Mouse (Mus musculus) MEL (cell line): ENCODE data around the gene Syt1. TPM values are rescaled to one million over a fixed set of nuclear protein-coding genes. Genes with fewer than 3 reads are reported as not detected.

Source experiments
- DNase-seq: peaks from one replicate; pipeline ENCODE4 v3.0.0; 2011; ENCODE audit warnings: low read depth, low spot score
- H3K27ac ChIP-seq: 2 replicates; pipeline ENCODE4 v1.5.1; 2012; ENCODE audit warnings: low read depth, mild to moderate bottlenecking, control low read depth, low read length, moderate library complexity; ENCODE audit not compliant: control insufficient read depth
- H3K27me3 ChIP-seq, 2 experiments: fragments of 150-350 bp in 1 of 2; sonication (generic) in 1 of 2; 2 replicates each; pipeline ENCODE4 v1.6.1; 2012; ENCODE audit warnings: low read length in 2 of 2, mild to moderate bottlenecking in 2 of 2, improper control_type of control experiment in 1 of 2, moderate library complexity in 1 of 2; ENCODE audit not compliant: insufficient read depth in 2 of 2, control insufficient read depth in 1 of 2
- H3K36me3 ChIP-seq, 2 experiments: 2 replicates each; pipeline ENCODE4 v1.6.1; 2012 to 2014; ENCODE audit warnings: low read length in 2 of 2, improper control_type of control experiment in 1 of 2, inconsistent platforms in 1 of 2, mild to moderate bottlenecking in 1 of 2; ENCODE audit not compliant: insufficient read depth in 2 of 2, control insufficient read depth in 1 of 2
- H3K4me1 ChIP-seq, 2 experiments: fragments of 150-350 bp in 1 of 2; sonication (generic) in 1 of 2; 2 replicates each; pipeline ENCODE4 v1.6.1; 2012; ENCODE audit warnings: low read length in 2 of 2, improper control_type of control experiment in 1 of 2, mild to moderate bottlenecking in 1 of 2; ENCODE audit not compliant: insufficient read depth in 2 of 2, control insufficient read depth in 1 of 2
- H3K4me3 ChIP-seq, 2 experiments: fragments of 150-350 bp in 1 of 2; sonication (generic) in 1 of 2; 2 replicates each; pipeline ENCODE4 v1.5.1; 2012; ENCODE audit warnings: low read depth in 2 of 2, low read length in 2 of 2, mild to moderate bottlenecking in 2 of 2, moderate library complexity in 2 of 2, control low read depth in 1 of 2, improper control_type of control experiment in 1 of 2; ENCODE audit not compliant: control insufficient read depth in 1 of 2, insufficient read depth in 1 of 2
- H3K79me2 ChIP-seq: 2 replicates; pipeline ENCODE4 v1.6.1; 2012; ENCODE audit warnings: mild to moderate bottlenecking, low read length, moderate library complexity; ENCODE audit not compliant: control insufficient read depth, poor library complexity, insufficient read depth
- H3K9ac ChIP-seq: 2 replicates; pipeline ENCODE4 v1.6.1; 2012; ENCODE audit warnings: low read depth, mild to moderate bottlenecking, control low read depth, low read length, moderate library complexity; ENCODE audit not compliant: control insufficient read depth, poor library complexity, severe bottlenecking
- H3K9me3 ChIP-seq: fragments of 150-350 bp; sonication (generic); replicated peaks from 2 replicates; pipeline ENCODE4 v1.6.1; 2012; ENCODE audit warnings: mild to moderate bottlenecking, low read length, improper control_type of control experiment, moderate library complexity; ENCODE audit not compliant: insufficient read depth
- BHLHE40 ChIP-seq: IDR thresholded peaks from 2 replicates; pipeline ENCODE4 v1.6.1; 2012; ENCODE audit warnings: low read depth, mild to moderate bottlenecking, inconsistent platforms, low read length, improper control_type of control experiment, borderline replicate concordance
- CHD2 ChIP-seq: IDR thresholded peaks from 2 replicates; pipeline ENCODE4 v1.6.1; 2011; ENCODE audit warnings: low read length, improper control_type of control experiment
- CTCF ChIP-seq, 3 experiments: IDR thresholded peaks in 2 of 3; conservative IDR thresholded peaks in 1 of 3; 2 replicates each; pipeline ENCODE4 v1.5.1; 2011 to 2012; ENCODE audit warnings: low read length in 3 of 3, low read depth in 2 of 3, mild to moderate bottlenecking in 2 of 3, improper control_type of control experiment in 1 of 3, inconsistent platforms in 1 of 3, mixed read lengths in 1 of 3, moderate library complexity in 1 of 3; ENCODE audit not compliant: control insufficient read depth in 1 of 3, insufficient read depth in 1 of 3, poor library complexity in 1 of 3, severe bottlenecking in 1 of 3
- E2F4 ChIP-seq: IDR thresholded peaks from 2 replicates; pipeline ENCODE4 v1.6.1; 2011; ENCODE audit warnings: low read depth, low read length, improper control_type of control experiment, borderline replicate concordance
- EP300 ChIP-seq, 2 experiments: IDR thresholded peaks; 2 replicates each; pipeline ENCODE4 v1.6.1; 2011; ENCODE audit warnings: improper control_type of control experiment in 2 of 2, low read length in 2 of 2, low read depth in 1 of 2, mild to moderate bottlenecking in 1 of 2
- ETS1 ChIP-seq: IDR thresholded peaks from 2 replicates; pipeline ENCODE4 v1.6.1; 2012; ENCODE audit warnings: low read depth, mild to moderate bottlenecking, inconsistent platforms, low read length, improper control_type of control experiment, moderate library complexity
- GABPA ChIP-seq: IDR thresholded peaks from 2 replicates; pipeline ENCODE4 v1.6.1; 2012; ENCODE audit warnings: low read depth, mild to moderate bottlenecking, inconsistent platforms, low read length, improper control_type of control experiment, moderate library complexity
- HCFC1 ChIP-seq: IDR thresholded peaks from 2 replicates; pipeline ENCODE4 v1.6.1; 2012; ENCODE audit warnings: low read depth, mild to moderate bottlenecking, inconsistent platforms, low read length, improper control_type of control experiment, moderate library complexity
- JUND ChIP-seq: IDR thresholded peaks from 2 replicates; pipeline ENCODE4 v1.6.1; 2011; ENCODE audit warnings: low read depth, mild to moderate bottlenecking, improper control_type of control experiment, low read length
- KAT2A ChIP-seq: conservative IDR thresholded peaks from 2 replicates; pipeline ENCODE4 v1.6.1; 2012; ENCODE audit warnings: low read depth, low read length, improper control_type of control experiment, inconsistent platforms
- MAFK ChIP-seq: IDR thresholded peaks from 2 replicates; pipeline ENCODE4 v1.6.1; 2011; ENCODE audit warnings: low read depth, mild to moderate bottlenecking, low read length, improper control_type of control experiment, borderline replicate concordance
- MAX ChIP-seq: IDR thresholded peaks from 2 replicates; pipeline ENCODE4 v1.6.1; 2011; ENCODE audit warnings: low read length, improper control_type of control experiment
- MXI1 ChIP-seq: IDR thresholded peaks from 2 replicates; pipeline ENCODE4 v1.6.1; 2011; ENCODE audit warnings: mild to moderate bottlenecking, low read depth, low read length, improper control_type of control experiment
- MYB ChIP-seq: IDR thresholded peaks from 2 replicates; pipeline ENCODE4 v1.6.1; 2011; ENCODE audit warnings: mild to moderate bottlenecking, low read depth, low read length, improper control_type of control experiment
- MYC ChIP-seq: IDR thresholded peaks from 2 replicates; pipeline ENCODE4 v1.6.1; 2011; ENCODE audit warnings: low read depth, mild to moderate bottlenecking, low read length, improper control_type of control experiment, moderate library complexity
- NRF1 ChIP-seq: IDR thresholded peaks from 2 replicates; pipeline ENCODE4 v1.6.1; 2014; ENCODE audit warnings: low read depth, mild to moderate bottlenecking, inconsistent platforms, low read length, improper control_type of control experiment, moderate library complexity; ENCODE audit not compliant: poor library complexity, insufficient read depth, severe bottlenecking
- POLR2AphosphoS2 ChIP-seq: IDR thresholded peaks from 2 replicates; pipeline ENCODE4 v1.6.1; 2011; ENCODE audit warnings: low read length, improper control_type of control experiment
- POLR2AphosphoS5 ChIP-seq: IDR thresholded peaks from 2 replicates; pipeline ENCODE4 v1.6.1; 2012; ENCODE audit warnings: low read depth, borderline replicate concordance, mild to moderate bottlenecking, inconsistent platforms, low read length, moderate library complexity, mixed read lengths
- RAD21 ChIP-seq: IDR thresholded peaks from 2 replicates; pipeline ENCODE4 v1.6.1; 2011; ENCODE audit warnings: mild to moderate bottlenecking, low read depth, low read length, improper control_type of control experiment
- RCOR1 ChIP-seq: IDR thresholded peaks from 2 replicates; pipeline ENCODE4 v1.6.1; 2012; ENCODE audit warnings: low read depth, mild to moderate bottlenecking, inconsistent platforms, low read length, improper control_type of control experiment
- SMC3 ChIP-seq: IDR thresholded peaks from 2 replicates; pipeline ENCODE4 v1.6.1; 2011; ENCODE audit warnings: low read depth, low read length, improper control_type of control experiment
- TAL1 ChIP-seq: IDR thresholded peaks from 2 replicates; pipeline ENCODE4 v1.6.1; 2012; ENCODE audit warnings: mild to moderate bottlenecking, inconsistent platforms, low read length, moderate library complexity, mixed read lengths
- UBTF ChIP-seq: IDR thresholded peaks from 2 replicates; pipeline ENCODE4 v1.6.1; 2012; ENCODE audit warnings: low read depth, mild to moderate bottlenecking, inconsistent platforms, low read length, improper control_type of control experiment, moderate library complexity, borderline replicate concordance; ENCODE audit not compliant: insufficient read depth
- USF2 ChIP-seq, 2 experiments: IDR thresholded peaks; 2 replicates each; pipeline ENCODE4 v1.6.1; 2011 to 2012; ENCODE audit warnings: improper control_type of control experiment in 2 of 2, low read length in 2 of 2, borderline replicate concordance in 1 of 2, inconsistent platforms in 1 of 2, low read depth in 1 of 2, mild to moderate bottlenecking in 1 of 2; ENCODE audit not compliant: insufficient read depth in 1 of 2
- ZC3H11A ChIP-seq: IDR thresholded peaks from 2 replicates; pipeline ENCODE4 v1.6.1; 2012; ENCODE audit warnings: low read depth, mild to moderate bottlenecking, inconsistent platforms, low read length, improper control_type of control experiment
- ZMIZ1 ChIP-seq: IDR thresholded peaks from 2 replicates; pipeline ENCODE4 v1.6.1; 2012; ENCODE audit warnings: low read depth, mild to moderate bottlenecking, inconsistent platforms, low read length, improper control_type of control experiment, moderate library complexity
- ZNF384 ChIP-seq: IDR thresholded peaks from 2 replicates; pipeline ENCODE4 v1.6.1; 2012; ENCODE audit warnings: low read depth, mild to moderate bottlenecking, inconsistent platforms, low read length, improper control_type of control experiment
- polyA plus RNA-seq, 2 experiments: library from polyadenylated mRNA; stranded (reverse) in 1 of 2; unstranded in 1 of 2; fragments of >175 nt in 1 of 2; fragments of >200 nt in 1 of 2; gene quantifications; 2 replicates each; pipeline versions ENCODE4 v1.2.1 to v1.2.4; 2012; ENCODE audit warnings: low replicate concordance in 2 of 2, low read depth in 1 of 2; ENCODE audit not compliant: insufficient read length in 2 of 2, insufficient read depth in 1 of 2, missing spikeins in 1 of 2
- total RNA-seq: library from RNA; depleted of rRNA; stranded (reverse); fragments of 300-350 nt; gene quantifications from 2 replicates; pipeline ENCODE4 v1.2.3, GENCODE M21; 2012

Gene Syt1
- total and polyA plus RNA-seq, 3 experiments: not detected

DNA sequence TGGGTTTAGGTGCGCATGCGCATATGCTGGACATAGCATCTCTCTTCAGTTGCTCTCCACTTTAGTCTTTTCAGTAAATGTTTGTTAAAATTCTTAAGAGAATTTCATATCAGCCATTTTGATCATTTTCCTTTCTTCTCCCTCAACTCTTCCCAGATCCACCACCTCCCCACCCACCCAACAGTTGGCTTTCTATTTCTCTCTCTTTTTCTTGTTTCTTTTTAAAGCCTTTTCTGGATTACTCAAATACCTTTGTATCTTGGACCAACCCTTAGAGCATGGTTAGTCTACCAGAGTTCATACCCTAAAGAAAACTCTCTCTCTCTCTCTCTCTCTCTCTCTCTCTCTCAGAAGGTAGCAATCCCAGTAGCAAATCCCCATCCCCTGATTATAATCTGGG is 553.7 kb downstream of the Syt1 start:
- H3K4me1 ChIP-seq: peaks cover 0 to 14% of the 10 kb centered on the region in 2 experiments; a peak in 3 of 4 replicates
- H3K79me2 ChIP-seq: no peaks in the 10 kb centered on the region
- H3K9me3 ChIP-seq: no peaks in the 10 kb centered on the region
- DNase-seq: no peak
- H3K27me3 ChIP-seq: no peaks in the 10 kb centered on the region
- no peak for TF ChIP-seq HCFC1
- TF ChIP-seq MXI1: no peak
- no peak for TF ChIP-seq ETS1
- no peak for TF ChIP-seq USF2 (IDR thresholded peaks at IDR 0.05; ENCODE audit: borderline replicate concordance in 1 of 2, insufficient read depth in 1 of 2, low read depth in 1 of 2, low read length in 2 of 2)
- TF ChIP-seq SMC3: no peak
- TF ChIP-seq NRF1: no peak
- TF ChIP-seq ZNF384: no peak
- no peak for TF ChIP-seq MYB
- TF ChIP-seq JUND: no peak
- no peak for TF ChIP-seq MYC
- TF ChIP-seq CTCF (IDR thresholded peaks at IDR 0.05 in 2 of 3, conservative IDR thresholded peaks at IDR 0.05 in 1 of 3; ENCODE audit: control insufficient read depth in 1 of 3, insufficient read depth in 1 of 3, low read depth in 2 of 3, low read length in 3 of 3, poor library complexity in 1 of 3, severe bottlenecking in 1 of 3): no peak
- no peak for TF ChIP-seq E2F4
- TF ChIP-seq POLR2AphosphoS5: no peak
- no peak for TF ChIP-seq MAFK
- TF ChIP-seq EP300 (IDR thresholded peaks at IDR 0.05; ENCODE audit: low read depth in 1 of 2, low read length in 2 of 2): no peak
- no peak for TF ChIP-seq UBTF
- H3K4me3 ChIP-seq: no peak overlapping the region
- no peak overlapping the region for H3K27ac ChIP-seq
- no peak overlapping the region for H3K9ac ChIP-seq
- H3K36me3 ChIP-seq: peaks cover 0 to 5% of the 10 kb centered on the region in 2 experiments; a peak in 2 of 4 replicates

DNA sequence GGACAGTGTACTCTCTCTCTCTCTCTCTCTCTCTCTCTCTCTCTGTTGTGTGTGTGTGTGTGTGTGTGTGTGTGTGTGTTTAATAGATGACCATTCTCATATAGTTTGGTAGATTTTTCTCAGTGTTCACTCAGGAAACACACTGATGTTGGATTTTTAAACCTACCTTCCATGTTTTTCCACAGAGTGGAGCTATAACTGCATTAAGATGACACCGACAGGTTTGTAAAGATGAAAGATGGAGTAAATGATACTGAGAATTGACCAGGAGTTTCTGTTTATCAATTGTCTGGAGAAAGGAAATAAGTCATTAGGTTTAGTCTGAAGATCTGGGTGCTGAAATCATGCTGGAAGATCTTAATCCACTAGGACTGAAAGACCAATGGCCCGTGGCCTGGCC is 554.9 kb downstream of the Syt1 start:
- DNase-seq: no peak
- H3K4me1 ChIP-seq: peaks cover 0 to 13% of the 10 kb centered on the region in 2 experiments; a peak in 3 of 4 replicates
- H3K9ac ChIP-seq: no peak overlapping the region
- H3K27ac ChIP-seq: no peak overlapping the region
- H3K79me2 ChIP-seq: no peaks in the 10 kb centered on the region
- no peaks in the 10 kb centered on the region for H3K27me3 ChIP-seq
- peaks cover 0 to 7% of the 10 kb centered on the region in 2 experiments; a peak in 2 of 4 replicates for H3K36me3 ChIP-seq
- no peak overlapping the region for H3K4me3 ChIP-seq
- no peak for TF ChIP-seq ZNF384
- TF ChIP-seq SMC3: peak; percentile 32; the same call in 1 of the 2 replicates
- TF ChIP-seq RAD21: peak; percentile 34
- TF ChIP-seq POLR2AphosphoS2: no peak
- TF ChIP-seq MAX: no peak
- TF ChIP-seq CHD2: no peak
- TF ChIP-seq CTCF (IDR thresholded peaks at IDR 0.05 in 2 of 3, conservative IDR thresholded peaks at IDR 0.05 in 1 of 3; ENCODE audit: control insufficient read depth in 1 of 3, insufficient read depth in 1 of 3, low read depth in 2 of 3, low read length in 3 of 3, poor library complexity in 1 of 3, severe bottlenecking in 1 of 3): no peak; a peak in 1 of 6 replicates
- TF ChIP-seq EP300 (IDR thresholded peaks at IDR 0.05; ENCODE audit: low read depth in 1 of 2, low read length in 2 of 2): no peak
- TF ChIP-seq E2F4: no peak
- no peak for TF ChIP-seq KAT2A
- no peak for TF ChIP-seq UBTF
- TF ChIP-seq NRF1: no peak
- TF ChIP-seq MYC: no peak
- no peak for TF ChIP-seq GABPA
- TF ChIP-seq TAL1: no peak
- no peak for TF ChIP-seq RCOR1
- 0 out of 2 replicates have a peak, but pooled peaks have one; percentile 5 for TF ChIP-seq ZC3H11A
- no peak for TF ChIP-seq ETS1
- no peak for TF ChIP-seq ZMIZ1
- no peak for TF ChIP-seq BHLHE40
- no peaks in the 10 kb centered on the region for H3K9me3 ChIP-seq
